Mouse (Mus musculus): ENCODE results near the gene Ranbp9. TPM values are rescaled to one million over a fixed set of nuclear protein-coding genes. Genes with fewer than 3 reads are reported as not detected.

Ranbp9 gene
- polyA plus RNA-seq, 1 experiment from 2014 or later = 11.9 TPM

DNA sequence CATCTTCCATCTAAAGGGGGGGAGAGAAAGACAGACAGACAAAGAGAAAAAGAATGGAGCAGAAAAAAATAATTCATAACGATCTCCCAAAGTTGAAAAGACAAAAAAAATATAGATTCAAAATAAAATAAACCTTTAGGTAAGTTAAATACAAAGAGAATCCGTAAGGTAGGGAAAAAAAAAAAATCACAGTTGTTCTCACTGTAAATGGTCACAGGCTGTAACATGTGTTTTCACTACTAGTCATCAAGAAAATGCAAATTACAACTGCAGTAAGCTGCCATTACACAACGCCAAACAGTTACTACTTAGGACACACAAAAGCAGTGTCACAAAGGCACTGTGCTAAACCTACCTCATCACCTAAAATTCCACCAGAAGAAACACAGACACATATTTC lies 36.4 kb downstream of the Ranbp9 start:
- no peak overlapping the region for H3K4me2 ChIP-seq (ENCODE audit: low read length)
- WGBS = 81% methylated on average over 3 of the region's 3 CpGs
- no peak overlapping the region for H3K27ac ChIP-seq (ENCODE audit: low read length)
- no peaks in the 10 kb centered on the region for H3K27me3 ChIP-seq (replicated peaks; ENCODE audit: control insufficient read depth, insufficient read depth, low read length)
- ATAC-seq = no peak
- no peak overlapping the region for H3K4me3 ChIP-seq (replicated peaks; ENCODE audit: low read length)
- H3K4me1 ChIP-seq (replicated peaks; ENCODE audit: control insufficient read depth, insufficient read depth, low read length) = 0 out of 2 replicates have a peak, but pooled peaks cover 6% of the 10 kb centered on the region
- no peaks in the 10 kb centered on the region for H3K36me3 ChIP-seq (ENCODE audit: control insufficient read depth, insufficient read depth)
- no peaks in the 10 kb centered on the region for H3K9me3 ChIP-seq (ENCODE audit: control insufficient read depth, low read length)
- no peak overlapping the region for H3K9ac ChIP-seq (replicated peaks; ENCODE audit: low read depth, low read length)

GRCm38 (mm10) chr13:43443706-43444105 lies 37.4 kb downstream of the Ranbp9 start:
- Histone ChIP-seq H3K9me3 (ENCODE audit: control insufficient read depth, low read length) (no peaks in the 10 kb centered on the region), H3K27ac (ENCODE audit: low read length) (no peak overlapping the region), H3K27me3 (replicated peaks; ENCODE audit: control insufficient read depth, insufficient read depth, low read length) (no peaks in the 10 kb centered on the region), H3K4me2 (ENCODE audit: low read length) (no peak overlapping the region), H3K4me1 (replicated peaks; ENCODE audit: control insufficient read depth, insufficient read depth, low read length) (0 out of 2 replicates have a peak, but pooled peaks cover 6% of the 10 kb centered on the region), H3K9ac (replicated peaks; ENCODE audit: low read depth, low read length) (no peak overlapping the region), H3K36me3 (ENCODE audit: control insufficient read depth, insufficient read depth) (no peaks in the 10 kb centered on the region), H3K4me3 (replicated peaks; ENCODE audit: low read length) (no peak overlapping the region)
- 92% methylated on average over 4 of the region's 4 CpGs for WGBS
- ATAC-seq = no peak

DNA sequence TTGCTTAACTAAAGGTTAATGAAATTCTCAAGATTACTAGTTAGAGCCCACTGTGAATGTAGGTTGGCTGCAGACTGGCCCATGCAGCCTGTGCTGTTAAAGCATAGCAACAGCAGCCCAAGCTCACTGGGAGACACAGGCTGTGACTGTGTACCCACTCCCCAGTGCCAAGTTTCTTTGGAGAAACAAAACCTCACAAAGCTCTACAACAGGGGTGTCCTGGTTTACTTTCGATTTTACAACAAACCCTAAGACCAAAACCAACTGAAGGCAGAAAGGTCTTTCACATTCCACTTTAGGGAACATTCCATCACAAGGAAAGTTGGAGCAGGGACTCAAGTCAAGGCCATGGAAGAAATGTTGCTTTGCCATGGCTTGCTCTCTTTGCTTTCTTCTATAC lies 38.5 kb downstream of the Ranbp9 start:
- no peak overlapping the region for H3K9ac ChIP-seq (replicated peaks; ENCODE audit: low read depth, low read length)
- WGBS = 88% methylated on average over 1 of the region's 1 CpGs
- no peak overlapping the region for H3K27ac ChIP-seq (ENCODE audit: low read length)
- no peak overlapping the region for H3K4me3 ChIP-seq (replicated peaks; ENCODE audit: low read length)
- H3K4me1 ChIP-seq (replicated peaks; ENCODE audit: control insufficient read depth, insufficient read depth, low read length) = 0 out of 2 replicates have a peak, but pooled peaks cover 6% of the 10 kb centered on the region
- no peak overlapping the region for H3K4me2 ChIP-seq (ENCODE audit: low read length)
- no peaks in the 10 kb centered on the region for H3K9me3 ChIP-seq (ENCODE audit: control insufficient read depth, low read length)
- no peaks in the 10 kb centered on the region for H3K27me3 ChIP-seq (replicated peaks; ENCODE audit: control insufficient read depth, insufficient read depth, low read length)
- H3K36me3 ChIP-seq (ENCODE audit: control insufficient read depth, insufficient read depth) = no peaks in the 10 kb centered on the region
- no peak for ATAC-seq

DNA sequence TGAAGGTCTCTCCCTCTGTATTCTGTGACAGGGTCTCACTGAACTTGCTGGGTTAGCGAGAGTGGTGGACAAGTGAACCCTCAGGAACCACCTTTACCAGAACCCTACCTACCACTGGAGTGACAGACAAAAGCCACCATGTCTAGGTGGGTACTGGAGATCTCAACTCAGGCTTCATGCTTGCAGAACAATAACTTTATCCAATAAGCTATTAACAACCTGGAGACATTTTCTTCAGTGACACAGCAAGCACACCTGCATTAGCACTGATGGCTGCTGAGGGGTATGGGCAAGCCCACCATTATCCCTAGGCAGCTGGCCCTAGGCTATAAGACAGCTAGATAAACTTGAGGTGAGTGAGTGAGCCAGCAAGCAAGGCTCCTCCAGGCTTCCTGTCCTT lies 40.7 kb downstream of the Ranbp9 start:
- Histone ChIP-seq H3K4me3 (replicated peaks; ENCODE audit: low read length) (no peak overlapping the region), H3K4me1 (replicated peaks; ENCODE audit: control insufficient read depth, insufficient read depth, low read length) (0 out of 2 replicates have a peak, but pooled peaks cover 6% of the 10 kb centered on the region), H3K4me2 (ENCODE audit: low read length) (no peak overlapping the region), H3K27ac (ENCODE audit: low read length) (no peak overlapping the region), H3K9ac (replicated peaks; ENCODE audit: low read depth, low read length) (no peak overlapping the region), H3K27me3 (replicated peaks; ENCODE audit: control insufficient read depth, insufficient read depth, low read length) (no peaks in the 10 kb centered on the region), H3K36me3 (ENCODE audit: control insufficient read depth, insufficient read depth) (no peaks in the 10 kb centered on the region), H3K9me3 (ENCODE audit: control insufficient read depth, low read length) (no peaks in the 10 kb centered on the region)
- no peak for ATAC-seq
- WGBS = 91% methylated on average over 1 of the region's 1 CpGs

GRCm38 (mm10) chr13:43433395-43433794 lies 47.7 kb downstream of the Ranbp9 start:
- ATAC-seq = no peak
- H3K36me3 ChIP-seq (ENCODE audit: control insufficient read depth, insufficient read depth) = no peaks in the 10 kb centered on the region
- no peaks in the 10 kb centered on the region for H3K27me3 ChIP-seq (replicated peaks; ENCODE audit: control insufficient read depth, insufficient read depth, low read length)
- no peak overlapping the region for H3K27ac ChIP-seq (ENCODE audit: low read length)
- 81% methylated on average over 2 of the region's 2 CpGs for WGBS
- H3K4me3 ChIP-seq (replicated peaks; ENCODE audit: low read length) = no peak overlapping the region
- H3K4me2 ChIP-seq (ENCODE audit: low read length) = no peak overlapping the region
- no peak overlapping the region for H3K9ac ChIP-seq (replicated peaks; ENCODE audit: low read depth, low read length)
- no peaks in the 10 kb centered on the region for H3K4me1 ChIP-seq (replicated peaks; ENCODE audit: control insufficient read depth, insufficient read depth, low read length)
- H3K9me3 ChIP-seq (ENCODE audit: control insufficient read depth, low read length) = no peaks in the 10 kb centered on the region

GRCm38 (mm10) chr13:43428436-43428835 lies 52.6 kb downstream of the Ranbp9 start:
- no peaks in the 10 kb centered on the region for H3K9me3 ChIP-seq (ENCODE audit: control insufficient read depth, low read length)
- WGBS = 74% methylated on average over 4 of the region's 4 CpGs
- no peak overlapping the region for H3K9ac ChIP-seq (replicated peaks; ENCODE audit: low read depth, low read length)
- ATAC-seq = no peak
- H3K36me3 ChIP-seq (ENCODE audit: control insufficient read depth, insufficient read depth) = peaks cover 3% of the 10 kb centered on the region; the same call in 1 of the 2 replicates
- no peak overlapping the region for H3K4me3 ChIP-seq (replicated peaks; ENCODE audit: low read length)
- H3K4me2 ChIP-seq (ENCODE audit: low read length) = no peak overlapping the region
- no peak overlapping the region for H3K27ac ChIP-seq (ENCODE audit: low read length)
- H3K27me3 ChIP-seq (replicated peaks; ENCODE audit: control insufficient read depth, insufficient read depth, low read length) = no peaks in the 10 kb centered on the region
- H3K4me1 ChIP-seq (replicated peaks; ENCODE audit: control insufficient read depth, insufficient read depth, low read length) = no peaks in the 10 kb centered on the region

GRCm38 (mm10) chr13:43415249-43415648 lies 65.8 kb downstream of the Ranbp9 start:
- Histone ChIP-seq H3K9ac (replicated peaks; ENCODE audit: low read depth, low read length) (no peak overlapping the region), H3K4me3 (replicated peaks; ENCODE audit: low read length) (no peak overlapping the region), H3K36me3 (ENCODE audit: control insufficient read depth, insufficient read depth) (peaks cover 39% of the 10 kb centered on the region), H3K4me1 (replicated peaks; ENCODE audit: control insufficient read depth, insufficient read depth, low read length) (no peaks in the 10 kb centered on the region), H3K27me3 (replicated peaks; ENCODE audit: control insufficient read depth, insufficient read depth, low read length) (no peaks in the 10 kb centered on the region), H3K4me2 (ENCODE audit: low read length) (no peak overlapping the region), H3K27ac (ENCODE audit: low read length) (no peak overlapping the region), H3K9me3 (ENCODE audit: control insufficient read depth, low read length) (no peaks in the 10 kb centered on the region)
- WGBS = 73% methylated on average over 1 of the region's 1 CpGs
- ATAC-seq = no peak

- H3K4me1 ChIP-seq (replicated peaks; ENCODE audit: control insufficient read depth, insufficient read depth, low read length) = no peaks in the 10 kb centered on the region
- 95% methylated on average over 2 of the region's 2 CpGs for WGBS
- H3K36me3 ChIP-seq (ENCODE audit: control insufficient read depth, insufficient read depth) = peaks cover 32% of the 10 kb centered on the region
These were observed 67.5 kb downstream of the Ranbp9 start for GRCm38 (mm10) chr13:43413611-43414010.

GRCm38 (mm10) chr13:43412311-43412710 lies 68.8 kb downstream of the Ranbp9 start:
- H3K27ac ChIP-seq (ENCODE audit: low read length) = no peak overlapping the region
- H3K4me3 ChIP-seq (replicated peaks; ENCODE audit: low read length) = no peak overlapping the region
- H3K27me3 ChIP-seq (replicated peaks; ENCODE audit: control insufficient read depth, insufficient read depth, low read length) = no peaks in the 10 kb centered on the region
- H3K4me2 ChIP-seq (ENCODE audit: low read length) = no peak overlapping the region
- H3K4me1 ChIP-seq (replicated peaks; ENCODE audit: control insufficient read depth, insufficient read depth, low read length) = no peaks in the 10 kb centered on the region
- H3K9me3 ChIP-seq (ENCODE audit: control insufficient read depth, low read length) = no peaks in the 10 kb centered on the region
- no peak overlapping the region for H3K9ac ChIP-seq (replicated peaks; ENCODE audit: low read depth, low read length)
- peaks cover 31% of the 10 kb centered on the region for H3K36me3 ChIP-seq (ENCODE audit: control insufficient read depth, insufficient read depth)
- no peak for ATAC-seq
- whole genome bisulfite sequencing = 89% methylated on average over 7 of the region's 7 CpGs

More at GRCm38 (mm10) chr13:43413611-43414010, 67.5 kb downstream of the Ranbp9 start:
- Histone ChIP-seq H3K27ac (ENCODE audit: low read length) (no peak overlapping the region), H3K4me2 (ENCODE audit: low read length) (no peak overlapping the region), H3K9me3 (ENCODE audit: control insufficient read depth, low read length) (no peaks in the 10 kb centered on the region), H3K4me3 (replicated peaks; ENCODE audit: low read length) (no peak overlapping the region), H3K9ac (replicated peaks; ENCODE audit: low read depth, low read length) (no peak overlapping the region), H3K27me3 (replicated peaks; ENCODE audit: control insufficient read depth, insufficient read depth, low read length) (no peaks in the 10 kb centered on the region)
- no peak for ATAC-seq

DNA sequence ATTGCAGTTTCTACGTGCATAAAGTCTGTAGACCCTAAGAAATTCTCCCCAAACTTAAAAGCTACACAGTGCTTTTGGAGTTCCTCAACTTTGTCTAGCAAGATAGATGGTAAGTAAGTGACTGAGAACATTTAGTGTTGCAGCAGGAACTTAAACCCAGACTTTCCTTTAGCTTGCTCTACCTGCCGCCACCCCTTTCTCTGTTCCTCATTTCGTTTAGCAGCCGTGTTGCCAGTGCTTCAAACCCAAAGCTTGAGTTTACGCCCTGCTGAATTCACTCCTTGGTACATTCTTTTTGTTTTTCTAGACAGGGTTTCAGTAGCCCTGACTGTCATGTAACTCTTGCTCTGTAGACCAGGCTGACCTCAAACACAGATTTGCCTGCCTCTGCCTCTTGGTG lies 81.5 kb downstream of the Ranbp9 start:
- ATAC-seq = no peak
- H3K9me3 ChIP-seq (ENCODE audit: control insufficient read depth, low read length) = no peaks in the 10 kb centered on the region
- H3K27ac ChIP-seq (ENCODE audit: low read length) = no peak overlapping the region
- H3K9ac ChIP-seq (replicated peaks; ENCODE audit: low read depth, low read length) = no peak overlapping the region
- peaks cover 19% of the 10 kb centered on the region for H3K36me3 ChIP-seq (ENCODE audit: control insufficient read depth, insufficient read depth)
- H3K4me1 ChIP-seq (replicated peaks; ENCODE audit: control insufficient read depth, insufficient read depth, low read length) = peaks cover 13% of the 10 kb centered on the region
- H3K4me3 ChIP-seq (replicated peaks; ENCODE audit: low read length) = no peak overlapping the region
- WGBS = 86% methylated on average over 5 of the region's 5 CpGs
- peak overlapping the region; percentile 86 for H3K4me2 ChIP-seq (ENCODE audit: low read length)
- no peaks in the 10 kb centered on the region for H3K27me3 ChIP-seq (replicated peaks; ENCODE audit: control insufficient read depth, insufficient read depth, low read length)
